Mouse (Mus musculus) ES-Bruce4 (cell line): Measurements from ENCODE around the gene Flywch1. TPM values are rescaled to one million over a fixed set of nuclear protein-coding genes. Genes with fewer than 3 reads are reported as not detected.

Experiments used
- H3K27ac ChIP-seq: 2 replicates; pipeline ENCODE4 v1.5.1; 2012; ENCODE audit warnings: low read length, inconsistent platforms; ENCODE audit not compliant: insufficient read depth
- H3K27me3 ChIP-seq: 2 replicates; pipeline ENCODE4 v1.6.1; 2012; ENCODE audit warnings: mild to moderate bottlenecking, low read length, inconsistent platforms; ENCODE audit not compliant: control insufficient read depth, poor library complexity, insufficient read depth, severe bottlenecking
- H3K36me3 ChIP-seq: 2 replicates; pipeline ENCODE4 v1.6.1; 2012; ENCODE audit warnings: inconsistent platforms, mild to moderate bottlenecking, low read length, moderate library complexity; ENCODE audit not compliant: control insufficient read depth, poor library complexity, insufficient read depth, severe bottlenecking
- H3K4me1 ChIP-seq: one replicate; pipeline ENCODE4 v1.8.1; 2011; ENCODE audit warnings: low read length; ENCODE audit not compliant: control insufficient read depth, insufficient read depth
- H3K4me3 ChIP-seq: 2 replicates; pipeline ENCODE4 v1.5.1; 2011; ENCODE audit warnings: low read depth, mild to moderate bottlenecking, low read length
- H3K9ac ChIP-seq: 2 replicates; pipeline ENCODE4 v1.6.1; 2012; ENCODE audit warnings: low read depth, mild to moderate bottlenecking, inconsistent platforms; ENCODE audit not compliant: poor library complexity, severe bottlenecking
- H3K9me3 ChIP-seq: replicated peaks from 2 replicates; pipeline ENCODE4 v1.6.1; 2012; ENCODE audit warnings: mild to moderate bottlenecking, low read length, inconsistent platforms; ENCODE audit not compliant: control insufficient read depth, poor library complexity, insufficient read depth, severe bottlenecking
- CTCF ChIP-seq: IDR thresholded peaks from one replicate; pipeline ENCODE4 v1.8.1; 2011; ENCODE audit warnings: low read depth, low read length
- EP300 ChIP-seq: IDR thresholded peaks from 2 replicates; pipeline ENCODE4 v1.6.1; 2011; ENCODE audit warnings: low read depth, low read length; ENCODE audit not compliant: insufficient read depth
- POLR2A ChIP-seq: IDR thresholded peaks from one replicate; pipeline ENCODE4 v1.8.1; 2011; ENCODE audit warnings: low read length; ENCODE audit not compliant: insufficient read depth
- polyA plus RNA-seq: library from polyadenylated mRNA; stranded (reverse); fragments of >200 nt; gene quantifications from 2 replicates; pipeline ENCODE4 v1.2.4, GENCODE M21; 2011; ENCODE audit warnings: low read depth; ENCODE audit not compliant: missing spikeins, insufficient read depth, insufficient read length

Flywch1 gene
- polyA plus RNA-seq, 1 experiment = 34.2 TPM

- no peaks in the 10 kb centered on the region for H3K4me1 ChIP-seq
- no peak overlapping the region for H3K27ac ChIP-seq
- TF ChIP-seq CTCF = peak; percentile 42
- TF ChIP-seq POLR2A = no peak
- TF ChIP-seq EP300 = no peak
- H3K27me3 ChIP-seq = no peaks in the 10 kb centered on the region
- peaks cover 48% of the 10 kb centered on the region for H3K36me3 ChIP-seq
- peak overlapping the region; percentile 59 for H3K4me3 ChIP-seq
- H3K9ac ChIP-seq = peak overlapping the region; percentile 67
- peaks cover 4% of the 10 kb centered on the region for H3K9me3 ChIP-seq
These were observed 35.5 kb upstream of the Flywch1 start for GRCm38 (mm10) chr17:23806867-23807266.

GRCm38 (mm10) chr17:23804426-23805085 is 33.2 kb upstream of the Flywch1 start:
- H3K4me1 ChIP-seq = no peaks in the 10 kb centered on the region
- H3K27ac ChIP-seq = 0 out of 2 replicates have a peak overlapping the region, but pooled peaks have one; percentile 39

GRCm38 (mm10) chr17:23803366-23804041 is 32.1 kb upstream of the Flywch1 start:
- Histone ChIP-seq H3K9me3 (no peaks in the 10 kb centered on the region), H3K4me1 (no peaks in the 10 kb centered on the region), H3K27me3 (no peaks in the 10 kb centered on the region), H3K9ac (peak overlapping the region; percentile 98), H3K27ac (peak overlapping the region; percentile 82), H3K4me3 (peak overlapping the region; percentile 95), H3K36me3 (peaks cover 14% of the 10 kb centered on the region)
- no peak for TF ChIP-seq POLR2A
- TF ChIP-seq CTCF = no peak
- TF ChIP-seq EP300 = no peak

More at GRCm38 (mm10) chr17:23804426-23805085, 33.2 kb upstream of the Flywch1 start:
- no peaks in the 10 kb centered on the region for H3K9me3 ChIP-seq
- H3K9ac ChIP-seq = peak overlapping the region; percentile 98
- TF ChIP-seq EP300 (no peak), POLR2A (no peak), CTCF (no peak)
- H3K36me3 ChIP-seq = peaks cover 25% of the 10 kb centered on the region
- H3K4me3 ChIP-seq = peak overlapping the region; percentile 95
- H3K27me3 ChIP-seq = no peaks in the 10 kb centered on the region

GRCm38 (mm10) chr17:23802746-23803365 is 31.5 kb upstream of the Flywch1 start:
- H3K4me3 ChIP-seq = peak overlapping the region; percentile 95
- no peaks in the 10 kb centered on the region for H3K4me1 ChIP-seq
- H3K27ac ChIP-seq = peak overlapping the region; percentile 74
- H3K27me3 ChIP-seq = no peaks in the 10 kb centered on the region
- H3K9ac ChIP-seq = peak overlapping the region; percentile 98
- H3K36me3 ChIP-seq = peaks cover 8% of the 10 kb centered on the region
- no peak for TF ChIP-seq CTCF
- no peak for TF ChIP-seq EP300
- no peak for TF ChIP-seq POLR2A
- H3K9me3 ChIP-seq = no peaks in the 10 kb centered on the region

GRCm38 (mm10) chr17:23801627-23802026 is 30.2 kb upstream of the Flywch1 start:
- Histone ChIP-seq H3K4me3 (peak overlapping the region; percentile 1), H3K27me3 (no peaks in the 10 kb centered on the region), H3K9ac (peak overlapping the region; percentile 89; the same call in 1 of the 2 replicates), H3K4me1 (no peaks in the 10 kb centered on the region), H3K9me3 (no peaks in the 10 kb centered on the region), H3K27ac (peak overlapping the region; percentile 74; the same call in 1 of the 2 replicates), H3K36me3 (no peaks in the 10 kb centered on the region; the same call in 1 of the 2 replicates)
- TF ChIP-seq CTCF (no peak), EP300 (no peak), POLR2A (no peak)

- Histone ChIP-seq H3K9me3 (no peaks in the 10 kb centered on the region), H3K9ac (no peak overlapping the region), H3K4me3 (no peak overlapping the region), H3K36me3 (no peaks in the 10 kb centered on the region; the same call in 1 of the 2 replicates), H3K27me3 (no peaks in the 10 kb centered on the region), H3K27ac (no peak overlapping the region), H3K4me1 (no peaks in the 10 kb centered on the region)
- TF ChIP-seq POLR2A (no peak), CTCF (no peak), EP300 (no peak)
These were observed 25.9 kb upstream of the Flywch1 start for GRCm38 (mm10) chr17:23797316-23797715.
